Mouse (Mus musculus) heart, postnatal 0 days (tissue): ENCODE data around the gene Tnfrsf25.
A peak's percentile ranks its signal among the peaks of the same experiment; 100 is the strongest.

Source experiments
- CTCF ChIP-seq: IDR thresholded peaks from 2 replicates; pipeline ENCODE4 v1.5.1; 2016; ENCODE audit warnings: antibody characterized with exemption, control low read depth, low read depth
- EP300 ChIP-seq: IDR thresholded peaks from 2 replicates; pipeline ENCODE4 v1.6.1; 2016; ENCODE audit warnings: antibody characterized with exemption, low read depth

GRCm38 (mm10) chr4:152134507-152134906 lies 18.8 kb downstream of the Tnfrsf25 start:
- TF ChIP-seq CTCF: peak; percentile 49
- TF ChIP-seq EP300: no peak
